Mouse (Mus musculus): ENCODE results near the gene Rtn4rl1. TPM values are rescaled to one million over a fixed set of nuclear protein-coding genes. Genes with fewer than 3 reads are reported as not detected.

The Rtn4rl1 gene
- total and polyA plus RNA-seq, 3 experiments, result 7.5 to 9.4 (median 8.4) TPM

DNA sequence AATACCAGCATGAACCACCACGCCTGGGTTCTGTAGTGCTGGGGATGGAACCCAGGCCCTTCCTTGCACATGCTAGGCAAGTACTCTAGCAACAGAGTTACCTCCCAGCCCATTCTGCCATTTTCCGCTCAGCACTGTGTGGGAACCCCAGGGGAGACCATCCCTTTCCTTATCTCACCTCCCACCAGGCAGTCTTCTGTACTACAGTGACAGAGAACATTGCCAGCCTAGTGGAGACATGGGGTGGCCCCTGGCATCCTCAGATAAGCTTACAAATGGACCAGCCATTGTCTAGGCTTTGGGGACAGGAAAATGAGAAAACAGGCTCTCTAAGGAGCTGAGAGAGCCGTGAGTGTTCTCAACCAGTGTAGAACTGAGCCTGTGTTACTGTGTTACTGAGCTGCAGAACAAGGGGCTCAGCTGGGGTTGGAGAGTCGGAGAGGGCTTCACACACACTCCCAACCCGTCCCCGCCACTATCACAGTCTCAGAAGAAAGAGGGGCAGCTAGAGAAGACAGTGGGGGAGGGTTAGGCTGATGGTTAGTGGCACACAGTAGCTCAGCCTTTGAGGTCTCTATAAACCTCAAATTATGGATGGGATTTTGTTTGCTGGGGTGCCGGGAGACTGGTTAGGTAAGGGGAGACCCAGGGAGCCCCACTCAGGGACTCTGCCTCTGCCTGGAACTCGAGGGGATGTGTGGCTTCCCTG is 76.8 kb downstream of the Rtn4rl1 start:
- Histone ChIP-seq H3K27ac (no peak overlapping the region), H3K4me1 (ENCODE audit: control insufficient read depth, insufficient read depth, low read length) (peaks cover 16% of the 10 kb centered on the region), H3K27me3 (ENCODE audit: control insufficient read depth, insufficient read depth, low read length) (no peaks in the 10 kb centered on the region), H3K9ac (ENCODE audit: low read depth, low read length) (no peak overlapping the region), H3K36me3 (ENCODE audit: control insufficient read depth, insufficient read depth, low read length) (no peaks in the 10 kb centered on the region), H3K4me3 (no peak overlapping the region), H3K79me2 (replicated peaks; ENCODE audit: control insufficient read depth, insufficient read depth, low read length) (no peaks in the 10 kb centered on the region)
- intact Hi-C loops (cut with DNase I), result no loop called here
- DNase-seq, result no peak
- 81% methylated on average over 8 of the region's 8 CpGs for WGBS
- TF ChIP-seq POLR2A (IDR thresholded peaks at IDR 0.05; ENCODE audit: insufficient read depth, low read depth, low read length) (no peak), CTCF (IDR thresholded peaks at IDR 0.05) (no peak), EP300 (IDR thresholded peaks at IDR 0.05; ENCODE audit: insufficient read depth, low read depth, low read length) (no peak)

DNA sequence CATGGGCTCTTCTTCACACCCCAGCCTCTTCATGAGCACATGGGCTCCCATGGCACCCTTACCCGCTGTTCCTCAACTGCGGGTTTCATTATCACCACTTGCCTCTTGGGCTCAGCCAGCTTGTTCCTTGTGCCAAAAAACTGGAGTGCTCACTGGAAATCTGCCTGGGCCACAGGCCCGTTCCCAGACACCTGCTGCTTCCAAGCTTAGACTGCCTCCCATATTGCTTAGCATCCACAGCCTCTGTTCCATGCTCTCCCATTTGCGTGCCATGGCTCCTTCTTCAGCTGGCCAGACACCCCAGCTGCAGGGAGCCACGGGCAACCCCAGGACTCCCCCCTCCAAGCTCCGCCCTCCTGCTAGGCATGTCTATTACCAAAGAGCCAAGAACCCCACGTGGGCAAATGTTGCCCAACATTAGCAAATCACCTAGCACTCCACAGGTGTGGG is 77.4 kb downstream of the Rtn4rl1 start:
- Histone ChIP-seq H3K4me1 (ENCODE audit: control insufficient read depth, insufficient read depth, low read length) (peaks cover 16% of the 10 kb centered on the region), H3K27ac (no peak overlapping the region), H3K9ac (ENCODE audit: low read depth, low read length) (no peak overlapping the region), H3K4me3 (no peak overlapping the region), H3K36me3 (ENCODE audit: control insufficient read depth, insufficient read depth, low read length) (no peaks in the 10 kb centered on the region), H3K27me3 (ENCODE audit: control insufficient read depth, insufficient read depth, low read length) (no peaks in the 10 kb centered on the region), H3K79me2 (replicated peaks; ENCODE audit: control insufficient read depth, insufficient read depth, low read length) (no peaks in the 10 kb centered on the region)
- WGBS, result 52% methylated on average over 7 of the region's 7 CpGs
- peak; percentile 63 to 76 for DNase-seq
- intact Hi-C loops (cut with DNase I), result no loop called here
- TF ChIP-seq CTCF (IDR thresholded peaks at IDR 0.05) (no peak), EP300 (IDR thresholded peaks at IDR 0.05; ENCODE audit: insufficient read depth, low read depth, low read length) (peak; percentile 45; the same call in 1 of the 2 replicates), POLR2A (IDR thresholded peaks at IDR 0.05; ENCODE audit: insufficient read depth, low read depth, low read length) (no peak)

DNA sequence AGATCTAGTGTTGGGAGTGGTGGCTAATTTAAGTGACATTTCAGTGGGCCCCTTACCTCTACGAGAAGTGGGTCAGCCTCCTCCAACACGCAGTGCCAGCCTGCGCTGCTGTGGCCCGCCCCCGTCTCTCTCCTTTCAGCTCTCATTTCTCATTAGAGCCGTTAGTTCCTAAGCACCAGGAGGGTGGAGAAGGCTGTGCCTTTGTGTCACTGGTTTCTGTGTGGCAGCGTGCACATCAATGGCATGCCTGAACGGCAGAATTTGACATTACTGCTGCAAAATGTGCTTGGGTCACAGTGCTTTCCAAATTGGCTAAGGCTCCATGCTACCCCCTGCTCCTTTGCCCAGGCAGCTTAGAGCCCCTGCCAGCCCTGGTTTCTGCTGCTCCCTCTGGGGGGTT is 79.9 kb downstream of the Rtn4rl1 start:
- no peak overlapping the region for H3K4me3 ChIP-seq
- H3K36me3 ChIP-seq (ENCODE audit: control insufficient read depth, insufficient read depth, low read length), result no peaks in the 10 kb centered on the region
- no peaks in the 10 kb centered on the region for H3K79me2 ChIP-seq (replicated peaks; ENCODE audit: control insufficient read depth, insufficient read depth, low read length)
- H3K27me3 ChIP-seq (ENCODE audit: control insufficient read depth, insufficient read depth, low read length), result no peaks in the 10 kb centered on the region
- intact Hi-C loops (cut with DNase I), result no loop called here
- no peak overlapping the region for H3K9ac ChIP-seq (ENCODE audit: low read depth, low read length)
- WGBS, result 57% methylated on average over 8 of the region's 8 CpGs
- TF ChIP-seq CTCF (IDR thresholded peaks at IDR 0.05), result no peak
- TF ChIP-seq EP300 (IDR thresholded peaks at IDR 0.05; ENCODE audit: insufficient read depth, low read depth, low read length), result no peak
- TF ChIP-seq POLR2A (IDR thresholded peaks at IDR 0.05; ENCODE audit: insufficient read depth, low read depth, low read length), result no peak
- DNase-seq, result no peak
- H3K4me1 ChIP-seq (ENCODE audit: control insufficient read depth, insufficient read depth, low read length), result peaks cover 5% of the 10 kb centered on the region
- no peak overlapping the region for H3K27ac ChIP-seq

DNA sequence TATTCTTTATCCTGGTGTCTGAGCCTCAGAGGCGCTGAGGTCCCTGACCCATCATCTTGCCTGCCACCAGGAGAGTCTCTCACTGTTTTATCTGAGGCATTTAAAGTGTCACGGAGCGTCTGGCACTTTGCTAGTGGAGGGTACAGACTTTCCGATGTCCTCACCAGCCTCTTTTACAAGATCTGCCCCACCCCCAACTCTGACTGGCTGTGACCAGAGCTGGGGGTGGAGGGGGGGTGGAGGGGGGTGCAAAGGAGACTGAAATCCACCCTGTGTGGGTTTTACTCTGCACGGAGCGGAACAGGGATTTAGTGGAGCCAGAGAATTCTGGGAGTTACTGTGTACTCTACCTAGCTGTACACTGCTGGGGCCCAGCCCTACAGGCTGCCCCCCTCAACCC is 81.5 kb downstream of the Rtn4rl1 start:
- H3K79me2 ChIP-seq (replicated peaks; ENCODE audit: control insufficient read depth, insufficient read depth, low read length), result no peaks in the 10 kb centered on the region
- peaks cover 5% of the 10 kb centered on the region for H3K4me1 ChIP-seq (ENCODE audit: control insufficient read depth, insufficient read depth, low read length)
- no peak overlapping the region; the same call in 1 of the 2 replicates for H3K27ac ChIP-seq
- 42% methylated on average over 6 of the region's 6 CpGs for WGBS
- TF ChIP-seq EP300 (IDR thresholded peaks at IDR 0.05; ENCODE audit: insufficient read depth, low read depth, low read length), result no peak
- no peaks in the 10 kb centered on the region for H3K27me3 ChIP-seq (ENCODE audit: control insufficient read depth, insufficient read depth, low read length)
- intact Hi-C loops (cut with DNase I), result no loop called here
- DNase-seq, result no peak
- H3K36me3 ChIP-seq (ENCODE audit: control insufficient read depth, insufficient read depth, low read length), result no peaks in the 10 kb centered on the region
- H3K4me3 ChIP-seq, result no peak overlapping the region
- no peak overlapping the region for H3K9ac ChIP-seq (ENCODE audit: low read depth, low read length)

DNA sequence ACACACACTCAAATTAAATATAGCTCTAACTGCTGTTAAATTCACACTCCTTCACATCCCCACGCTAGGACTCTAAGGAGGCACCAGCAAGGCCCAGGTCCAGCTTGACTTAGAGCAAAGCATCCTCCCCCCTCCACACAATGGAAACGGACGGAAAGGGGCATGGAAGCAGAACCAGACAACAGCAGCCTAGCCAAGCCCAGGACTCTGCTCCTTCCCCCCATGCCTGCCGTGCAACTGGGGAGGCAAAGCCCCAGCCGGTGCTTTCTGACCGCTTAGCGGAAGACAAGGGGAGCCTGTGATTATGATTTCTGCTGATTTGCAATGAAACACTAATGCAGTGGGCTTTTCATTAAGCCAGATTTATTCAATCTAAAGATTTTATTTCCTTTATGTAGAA is 84.5 kb downstream of the Rtn4rl1 start:
- no peak for DNase-seq
- Histone ChIP-seq H3K79me2 (replicated peaks; ENCODE audit: control insufficient read depth, insufficient read depth, low read length) (no peaks in the 10 kb centered on the region), H3K36me3 (ENCODE audit: control insufficient read depth, insufficient read depth, low read length) (no peaks in the 10 kb centered on the region), H3K27ac (no peak overlapping the region), H3K27me3 (ENCODE audit: control insufficient read depth, insufficient read depth, low read length) (no peaks in the 10 kb centered on the region), H3K9ac (ENCODE audit: low read depth, low read length) (no peak overlapping the region), H3K4me3 (no peak overlapping the region), H3K4me1 (ENCODE audit: control insufficient read depth, insufficient read depth, low read length) (peaks cover 13% of the 10 kb centered on the region)
- TF ChIP-seq EP300 (IDR thresholded peaks at IDR 0.05; ENCODE audit: insufficient read depth, low read depth, low read length) (no peak), POLR2A (IDR thresholded peaks at IDR 0.05; ENCODE audit: insufficient read depth, low read depth, low read length) (no peak), CTCF (IDR thresholded peaks at IDR 0.05) (no peak)
- WGBS, result 84% methylated on average over 7 of the region's 7 CpGs
- intact Hi-C loops (cut with DNase I), result no loop called here

DNA sequence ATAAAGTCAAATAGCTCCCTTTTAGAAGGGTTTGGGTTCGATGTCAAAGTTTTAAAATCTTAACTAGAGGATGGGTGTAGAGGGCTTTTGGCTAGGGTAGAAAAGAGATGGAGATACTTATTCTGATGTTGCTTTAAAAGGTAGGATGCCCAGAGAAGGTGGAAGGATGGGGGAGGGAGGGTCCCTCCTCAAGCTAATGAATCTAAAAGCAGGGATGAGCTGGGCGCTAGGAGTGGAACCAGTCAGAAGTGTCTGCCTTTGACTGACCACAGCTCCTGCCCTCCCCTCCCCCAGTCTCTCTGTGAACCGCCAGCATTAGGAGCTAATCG is 85.4 kb downstream of the Rtn4rl1 start:
- TF ChIP-seq POLR2A (IDR thresholded peaks at IDR 0.05; ENCODE audit: insufficient read depth, low read depth, low read length) (no peak), CTCF (IDR thresholded peaks at IDR 0.05) (no peak), EP300 (IDR thresholded peaks at IDR 0.05; ENCODE audit: insufficient read depth, low read depth, low read length) (no peak)
- no peaks in the 10 kb centered on the region for H3K36me3 ChIP-seq (ENCODE audit: control insufficient read depth, insufficient read depth, low read length)

More for the DNA sequence above, 85.4 kb downstream of the Rtn4rl1 start:
- DNase-seq, result no peak
- peak overlapping the region; percentile 17; the same call in 1 of the 2 replicates for H3K27ac ChIP-seq
- H3K4me1 ChIP-seq (ENCODE audit: control insufficient read depth, insufficient read depth, low read length), result peaks cover 13% of the 10 kb centered on the region
- H3K4me3 ChIP-seq, result peak overlapping the region; percentile 33; the same call in 1 of the 2 replicates
- no peaks in the 10 kb centered on the region for H3K27me3 ChIP-seq (ENCODE audit: control insufficient read depth, insufficient read depth, low read length)
- 34% methylated on average over 4 of the region's 4 CpGs for WGBS
- no peaks in the 10 kb centered on the region for H3K79me2 ChIP-seq (replicated peaks; ENCODE audit: control insufficient read depth, insufficient read depth, low read length)
- no peak overlapping the region for H3K9ac ChIP-seq (ENCODE audit: low read depth, low read length)
- intact Hi-C loops (cut with DNase I), result no loop called here

Measured in heart, adult 2 months (tissue).